9 mouse cellular contexts compared by ENCODE assay signal in the genomic region with DNA sequence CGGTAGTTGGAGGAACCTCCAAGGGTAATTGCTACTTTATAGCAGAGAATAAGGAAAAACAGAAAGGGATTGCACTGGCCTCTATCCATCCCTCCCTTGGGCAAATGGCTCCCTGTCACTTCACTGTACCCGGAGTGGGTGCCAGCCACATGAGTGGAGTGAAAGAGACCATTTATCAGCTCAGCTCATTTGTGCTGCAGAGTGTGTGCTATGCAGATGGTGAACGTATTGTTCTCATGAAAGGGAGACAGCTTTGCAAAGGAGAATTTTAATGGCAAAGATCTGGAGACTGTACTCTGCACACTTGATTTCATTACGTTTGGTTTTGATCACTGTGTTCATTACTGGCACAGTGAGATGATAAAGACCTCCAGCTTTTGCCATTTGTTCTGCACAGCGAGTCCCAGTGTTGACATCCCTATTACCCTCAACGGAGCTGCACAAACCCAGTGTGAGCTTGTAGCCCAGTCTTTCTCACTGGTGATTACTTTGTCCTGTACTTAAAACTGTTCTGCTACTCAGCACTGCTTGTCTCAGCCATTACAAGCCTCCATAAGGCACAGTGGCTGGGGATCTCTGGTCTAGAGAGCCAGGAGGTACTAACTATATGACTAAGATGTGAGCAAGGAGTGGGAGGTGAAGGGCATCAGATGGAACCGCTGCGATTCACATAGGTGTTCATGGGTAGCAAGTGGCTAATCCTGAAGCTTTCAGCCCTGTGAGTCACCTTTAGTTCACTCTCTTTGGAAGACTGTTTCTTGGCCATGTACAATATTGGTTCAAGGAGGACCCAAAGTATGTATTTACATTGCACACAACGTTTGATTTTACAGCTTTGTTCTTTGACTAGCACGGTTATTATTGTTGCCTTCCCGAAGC. TPM values are rescaled to one million over a fixed set of nuclear protein-coding genes. Genes with fewer than 3 reads are reported as not detected.
A peak's percentile ranks its signal among the peaks of the same experiment; 100 is the strongest.
DNase-seq lines count a peak whose midpoint lies in the region; ATAC-seq and TF ChIP-seq lines count a peak whose summit lies in the region.
"Had no signal": no experiment of that assay in that cellular context is flagged by ENCODE, and none has a peak within 500 bp of the region (broad histone marks: within the 10 kb centered on the region; RNA-seq: fewer than 3 reads in every experiment).

No protein-coding gene starts in this region.

- peaks cover 33% of the 10 kb centered on the region for H3K4me1 ChIP-seq in embryonic facial prominence, embryonic 15.5 days
- peaks cover 5% of the 10 kb centered on the region for H3K4me1 ChIP-seq in intestine, postnatal 0 days (replicated peaks; ENCODE audit: control insufficient read depth, insufficient read depth, low read length)
- peaks cover 40% of the 10 kb centered on the region for H3K4me1 ChIP-seq in midbrain, embryonic 15.5 days

- no peak for TF ChIP-seq CTCF in brain, embryonic 14.5 days (IDR thresholded peaks at IDR 0.05; ENCODE audit: borderline replicate concordance, extremely low read depth, insufficient read depth, insufficient read length)
- no peak for TF ChIP-seq CTCF in intestine, postnatal 0 days (IDR thresholded peaks at IDR 0.05; ENCODE audit: low read depth)

- no peak overlapping the region for H3K4me2 ChIP-seq in embryonic facial prominence, embryonic 15.5 days (replicated peaks)
- H3K4me2 ChIP-seq in intestine, postnatal 0 days (replicated peaks; ENCODE audit: low read depth), result peak overlapping the region; percentile 21; the same call in 1 of the 2 replicates
- H3K4me2 ChIP-seq in midbrain, embryonic 15.5 days, result peak overlapping the region; percentile 5; the same call in 1 of the 2 replicates

- no peaks in the 10 kb centered on the region for H3K27me3 ChIP-seq in embryonic facial prominence, embryonic 15.5 days
- no peaks in the 10 kb centered on the region for H3K27me3 ChIP-seq in intestine, postnatal 0 days (replicated peaks; ENCODE audit: control insufficient read depth, insufficient read depth, low read length)
- H3K27me3 ChIP-seq in midbrain, embryonic 15.5 days (replicated peaks), result no peaks in the 10 kb centered on the region

- WGBS in embryonic facial prominence, embryonic 15.5 days, result 57% methylated on average over 11 of the region's 11 CpGs
- 44% methylated on average over 11 of the region's 11 CpGs for WGBS in intestine, postnatal 0 days
- 35% methylated on average over 11 of the region's 11 CpGs for WGBS in midbrain, embryonic 15.5 days

- no peak for TF ChIP-seq POLR2A in brain, embryonic 14.5 days (IDR thresholded peaks at IDR 0.05; ENCODE audit: borderline replicate concordance, extremely low read depth, insufficient read depth, insufficient read length, poor library complexity, severe bottlenecking)

- no peak overlapping the region for H3K4me3 ChIP-seq in embryonic facial prominence, embryonic 15.5 days (replicated peaks)
- H3K4me3 ChIP-seq in intestine, postnatal 0 days (ENCODE audit: low read depth, low read length), result no peak overlapping the region
- H3K4me3 ChIP-seq in midbrain, embryonic 15.5 days, result no peak overlapping the region
- H3K4me3 ChIP-seq: erythroblast, embryonic 14.5 days had no signal

- ATAC-seq in embryonic facial prominence, embryonic 15.5 days (ENCODE audit: insufficient number of reproducible peaks, low FRiP score, low TSS enrichment, low read depth), result no peak
- peak; percentile 58 for ATAC-seq in intestine, postnatal 0 days
- peak; percentile 79 for ATAC-seq in midbrain, embryonic 15.5 days (replicated peaks)

- no peaks in the 10 kb centered on the region for H3K9me3 ChIP-seq in embryonic facial prominence, embryonic 15.5 days (replicated peaks)
- no peaks in the 10 kb centered on the region for H3K9me3 ChIP-seq in intestine, postnatal 0 days (ENCODE audit: control insufficient read depth)
- H3K9me3 ChIP-seq in midbrain, embryonic 15.5 days, result no peaks in the 10 kb centered on the region

- 0 out of 2 replicates have a peak overlapping the region, but pooled peaks have one; percentile 39 for H3K27ac ChIP-seq in embryonic facial prominence, embryonic 15.5 days (replicated peaks)
- no peak overlapping the region for H3K27ac ChIP-seq in intestine, postnatal 0 days (ENCODE audit: low read depth, low read length)
- peak overlapping the region; percentile 61 for H3K27ac ChIP-seq in midbrain, embryonic 15.5 days

- H3K36me3 ChIP-seq in embryonic facial prominence, embryonic 15.5 days, result no peaks in the 10 kb centered on the region
- H3K36me3 ChIP-seq in intestine, postnatal 0 days (ENCODE audit: control insufficient read depth, insufficient read depth), result 0 out of 2 replicates have a peak, but pooled peaks cover 3% of the 10 kb centered on the region
- no peaks in the 10 kb centered on the region for H3K36me3 ChIP-seq in midbrain, embryonic 15.5 days (replicated peaks)

- H3K9ac ChIP-seq in embryonic facial prominence, embryonic 15.5 days, result no peak overlapping the region
- no peak overlapping the region for H3K9ac ChIP-seq in intestine, postnatal 0 days (ENCODE audit: low read depth, low read length)
- H3K9ac ChIP-seq in midbrain, embryonic 15.5 days, result no peak overlapping the region

- peak; percentile 97 for DNase-seq in brain, embryonic 14.5 days (ENCODE audit: low read depth)
- DNase-seq in adrenal gland, adult 18-20 months (ENCODE audit: low spot score in 2 of 2), result no peak
- DNase-seq in heart, adult 8-10 months (ENCODE audit: low spot score), result no peak
- no peak for DNase-seq in thymus, postnatal 0 days (ENCODE audit: low spot score)
- DNase-seq: heart, postnatal 36 days had no signal

RNA-seq across cellular contexts. Expression of gene Trim2, which starts 53.7 kb away (rescaled TPM):
- 102 and 118 TPM in 2 replicates for polyA plus RNA-seq in brain, embryonic 14.5 days (2012; rRNA removed)
- 29.5 and 31.0 TPM in 2 replicates for polyA plus RNA-seq in embryonic facial prominence, embryonic 15.5 days (2015; fragmentation: Nextera tagmentation; extraction: Ambion mirVana)
- polyA plus RNA-seq in intestine, postnatal 0 days (2015; fragmentation: Nextera tagmentation; extraction: Ambion mirVana), result 21.2 and 22.5 TPM in 2 replicates
- 158 and 159 TPM in 2 replicates for polyA plus RNA-seq in midbrain, embryonic 15.5 days (2015; fragmentation: Nextera tagmentation; extraction: Ambion mirVana)
- 10 to 100 TPM; 29.2 to 88.9 TPM for total RNA-seq in adrenal gland, adult 18-20 months (2021)
- total RNA-seq in heart, adult 8-10 months (2022), result 1 to 10 TPM; 4.9 to 8.2 (median 6.7) TPM
- polyA plus RNA-seq in thymus, postnatal 0 days (2015; fragmentation: Nextera tagmentation; extraction: Ambion mirVana), result 1.3 and 1.9 TPM in 2 replicates
